Mouse (Mus musculus): ENCODE data around the gene Dip2c. TPM values are rescaled to one million over a fixed set of nuclear protein-coding genes. Genes with fewer than 3 reads are reported as not detected.

The Dip2c gene
- polyA plus RNA-seq, 1 experiment from 2014 or later, result 11.3 TPM

DNA sequence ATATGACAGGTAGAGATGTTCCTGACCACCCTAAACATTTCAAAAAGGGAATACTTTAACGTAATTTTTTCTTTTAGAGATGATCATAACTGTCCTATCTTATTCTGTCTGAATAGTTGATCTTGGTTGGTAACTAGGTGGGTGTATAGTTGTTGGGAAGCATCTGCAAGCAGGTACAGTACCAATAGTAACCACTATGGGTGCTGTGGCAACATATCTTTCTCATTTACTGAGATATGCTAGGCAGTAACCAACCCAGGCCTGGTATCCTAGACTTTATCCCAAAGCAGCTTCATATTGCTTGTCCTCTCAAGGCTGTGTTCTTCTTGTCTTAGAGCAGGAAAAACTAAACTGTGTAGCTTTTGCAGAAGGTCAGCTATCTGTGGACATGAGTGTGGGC is 113.0 kb downstream of the Dip2c start:
- H3K9ac ChIP-seq (ENCODE audit: low read length), result no peak overlapping the region
- H3K4me1 ChIP-seq (ENCODE audit: control insufficient read depth, insufficient read depth, low read length), result no peaks in the 10 kb centered on the region
- DNase-seq (ENCODE audit: low spot score) (no peak), ATAC-seq (ENCODE audit: insufficient read depth, low FRiP score, low TSS enrichment) (no peak)
- H3K4me2 ChIP-seq (ENCODE audit: low read depth), result no peak overlapping the region
- no peaks in the 10 kb centered on the region for H3K9me3 ChIP-seq (ENCODE audit: control insufficient read depth, low read length)
- no peaks in the 10 kb centered on the region for H3K27me3 ChIP-seq (ENCODE audit: control insufficient read depth, insufficient read depth, low read length)
- 82% methylated on average over 1 of the region's 1 CpGs for WGBS
- H3K36me3 ChIP-seq (ENCODE audit: control insufficient read depth, insufficient read depth, low read length), result no peaks in the 10 kb centered on the region
- H3K27ac ChIP-seq (ENCODE audit: low read depth, low read length), result no peak overlapping the region
- no peak overlapping the region for H3K4me3 ChIP-seq (ENCODE audit: low read depth, low read length)

DNA sequence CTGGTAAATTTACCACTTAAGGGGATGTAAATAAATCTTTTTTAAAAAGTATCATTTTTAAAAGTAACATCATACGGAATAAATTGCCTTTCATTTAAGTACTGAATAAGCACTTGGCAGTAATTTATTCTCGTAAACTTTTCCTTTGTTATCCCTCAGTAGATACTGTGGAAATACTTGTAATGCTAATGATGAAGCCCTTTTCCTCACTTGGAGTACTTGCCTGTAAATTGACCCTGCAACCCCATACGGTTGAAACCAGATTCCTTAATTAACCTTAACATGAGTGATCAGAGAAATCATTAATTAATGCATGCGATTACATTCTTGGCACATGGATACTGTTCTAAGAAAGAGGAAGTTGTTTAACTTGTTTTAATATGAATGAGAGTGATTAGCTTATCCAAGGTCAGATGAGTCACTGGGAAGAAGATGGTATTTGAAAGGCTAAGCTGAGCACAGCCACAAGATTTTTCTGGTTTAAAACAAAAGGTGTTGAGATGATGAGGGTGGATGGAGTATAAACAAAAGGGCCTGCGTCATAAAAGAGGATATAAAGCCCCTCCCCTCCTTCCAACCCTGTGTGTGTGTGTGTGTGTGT is 114.0 kb downstream of the Dip2c start:
- Histone ChIP-seq H3K9ac (ENCODE audit: low read length) (no peak overlapping the region), H3K36me3 (ENCODE audit: control insufficient read depth, insufficient read depth, low read length) (no peaks in the 10 kb centered on the region), H3K9me3 (ENCODE audit: control insufficient read depth, low read length) (no peaks in the 10 kb centered on the region), H3K4me2 (ENCODE audit: low read depth) (no peak overlapping the region), H3K27ac (ENCODE audit: low read depth, low read length) (no peak overlapping the region), H3K4me1 (ENCODE audit: control insufficient read depth, insufficient read depth, low read length) (no peaks in the 10 kb centered on the region), H3K4me3 (ENCODE audit: low read depth, low read length) (no peak overlapping the region), H3K27me3 (ENCODE audit: control insufficient read depth, insufficient read depth, low read length) (no peaks in the 10 kb centered on the region)
- 70% methylated on average over 5 of the region's 5 CpGs for WGBS
- ATAC-seq (ENCODE audit: insufficient read depth, low FRiP score, low TSS enrichment) (no peak), DNase-seq (ENCODE audit: low spot score) (no peak)

DNA sequence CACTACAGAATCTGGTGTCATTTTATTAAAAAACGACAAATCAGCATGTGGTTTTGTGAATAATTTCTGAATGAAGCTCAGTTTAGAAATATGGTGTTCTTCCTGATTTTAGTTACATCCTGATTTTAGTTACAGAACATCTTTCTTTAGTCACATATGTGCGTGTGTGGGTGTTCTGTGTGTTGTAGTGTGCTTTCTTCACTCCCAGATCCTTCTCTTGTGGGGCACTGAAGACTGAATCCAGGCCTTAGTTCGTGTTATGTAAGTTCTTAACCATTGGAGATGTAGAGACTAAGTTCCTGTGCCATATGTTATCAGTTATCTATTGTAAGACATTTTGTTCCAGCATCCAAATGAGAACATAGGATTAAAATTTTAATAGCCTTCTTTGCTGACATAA is 117.1 kb downstream of the Dip2c start:
- WGBS, result 85% methylated on average over 3 of the region's 3 CpGs
- no peak for ATAC-seq (ENCODE audit: insufficient read depth, low FRiP score, low TSS enrichment)
- no peaks in the 10 kb centered on the region for H3K36me3 ChIP-seq (ENCODE audit: control insufficient read depth, insufficient read depth, low read length)

DNA sequence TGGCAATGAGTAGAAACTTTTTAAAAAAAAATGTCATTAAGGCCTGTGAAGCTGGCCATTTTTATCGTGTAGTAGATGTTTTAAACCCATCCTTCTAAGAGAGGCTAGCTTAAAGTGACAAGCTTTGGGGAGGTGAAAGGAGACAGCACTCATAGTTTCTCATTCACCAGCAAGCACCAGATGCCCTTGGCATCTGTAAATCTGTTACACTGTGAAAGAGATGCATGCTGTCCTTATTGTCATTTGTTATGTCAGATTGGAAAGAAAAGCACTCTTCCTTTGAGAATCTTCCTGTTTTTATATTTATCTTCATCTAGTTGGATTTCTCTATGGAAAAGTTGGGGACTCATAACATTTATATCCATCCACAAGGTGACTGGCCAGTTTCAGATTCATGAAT is 119.0 kb downstream of the Dip2c start:
- WGBS, result 76% methylated on average over 1 of the region's 1 CpGs
- H3K9ac ChIP-seq (ENCODE audit: low read length), result no peak overlapping the region
- ATAC-seq (ENCODE audit: insufficient read depth, low FRiP score, low TSS enrichment), result no peak
- no peak overlapping the region for H3K4me2 ChIP-seq (ENCODE audit: low read depth)
- H3K36me3 ChIP-seq (ENCODE audit: control insufficient read depth, insufficient read depth, low read length), result no peaks in the 10 kb centered on the region
- no peak for DNase-seq (ENCODE audit: low spot score)
- H3K27me3 ChIP-seq (ENCODE audit: control insufficient read depth, insufficient read depth, low read length), result no peaks in the 10 kb centered on the region
- H3K4me3 ChIP-seq (ENCODE audit: low read depth, low read length), result no peak overlapping the region
- no peaks in the 10 kb centered on the region; the same call in 1 of the 2 replicates for H3K4me1 ChIP-seq (ENCODE audit: control insufficient read depth, insufficient read depth, low read length)
- no peak overlapping the region for H3K27ac ChIP-seq (ENCODE audit: low read depth, low read length)
- no peaks in the 10 kb centered on the region for H3K9me3 ChIP-seq (ENCODE audit: control insufficient read depth, low read length)

More for the DNA sequence above, 117.1 kb downstream of the Dip2c start:
- Histone ChIP-seq H3K4me3 (ENCODE audit: low read depth, low read length) (no peak overlapping the region), H3K9ac (ENCODE audit: low read length) (no peak overlapping the region), H3K4me2 (ENCODE audit: low read depth) (no peak overlapping the region), H3K4me1 (ENCODE audit: control insufficient read depth, insufficient read depth, low read length) (no peaks in the 10 kb centered on the region), H3K9me3 (ENCODE audit: control insufficient read depth, low read length) (no peaks in the 10 kb centered on the region), H3K27me3 (ENCODE audit: control insufficient read depth, insufficient read depth, low read length) (no peaks in the 10 kb centered on the region), H3K27ac (ENCODE audit: low read depth, low read length) (no peak overlapping the region)
- DNase-seq (ENCODE audit: low spot score), result no peak

DNA sequence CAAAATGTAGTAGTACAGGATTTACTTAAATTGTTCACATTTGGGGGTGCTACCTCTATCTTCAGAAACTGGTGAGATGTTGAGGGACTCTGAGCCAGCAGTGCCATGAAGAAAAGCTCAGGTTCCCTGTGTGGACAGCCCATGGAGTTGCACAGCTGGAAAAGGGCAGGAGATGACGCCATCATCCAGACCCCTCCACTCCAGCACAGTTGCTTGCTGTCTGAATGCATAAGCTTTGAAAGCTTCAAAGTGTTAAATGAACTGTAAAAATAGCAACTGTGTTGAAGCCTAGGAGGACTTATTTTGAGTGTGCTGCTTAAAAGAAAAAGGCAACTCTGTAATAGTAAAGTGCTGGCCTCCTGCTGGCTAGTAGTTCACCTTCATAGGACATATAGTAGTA is 122.5 kb downstream of the Dip2c start:
- WGBS, result 21% methylated on average over 1 of the region's 1 CpGs
- no peak overlapping the region for H3K27ac ChIP-seq (ENCODE audit: low read depth, low read length)
- no peak overlapping the region for H3K4me2 ChIP-seq (ENCODE audit: low read depth)
- H3K4me3 ChIP-seq (ENCODE audit: low read depth, low read length), result no peak overlapping the region
- no peaks in the 10 kb centered on the region; the same call in 1 of the 2 replicates for H3K4me1 ChIP-seq (ENCODE audit: control insufficient read depth, insufficient read depth, low read length)
- ATAC-seq (ENCODE audit: insufficient read depth, low FRiP score, low TSS enrichment) (no peak), DNase-seq (ENCODE audit: low spot score) (no peak)
- no peaks in the 10 kb centered on the region for H3K9me3 ChIP-seq (ENCODE audit: control insufficient read depth, low read length)
- H3K27me3 ChIP-seq (ENCODE audit: control insufficient read depth, insufficient read depth, low read length), result no peaks in the 10 kb centered on the region
- no peaks in the 10 kb centered on the region for H3K36me3 ChIP-seq (ENCODE audit: control insufficient read depth, insufficient read depth, low read length)
- H3K9ac ChIP-seq (ENCODE audit: low read length), result no peak overlapping the region

DNA sequence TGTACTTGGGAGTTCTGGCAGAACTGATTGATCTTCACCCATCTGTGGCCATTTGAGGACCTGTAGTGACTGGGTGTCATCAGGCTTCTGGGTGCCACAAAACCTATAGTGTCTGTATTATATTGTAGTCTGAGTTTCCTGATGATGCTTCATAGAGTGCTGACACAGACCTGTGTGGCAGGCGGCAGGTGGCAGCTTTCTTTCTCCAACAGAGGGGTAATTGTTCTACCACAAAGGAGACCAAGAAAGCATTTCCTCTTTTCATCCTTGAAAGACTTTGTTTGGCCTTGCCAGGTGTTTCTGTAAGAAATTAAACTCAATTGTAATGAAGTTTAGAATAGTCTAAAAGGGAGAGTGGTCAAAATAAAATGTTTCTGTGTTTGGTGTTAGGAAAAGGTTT is 129.1 kb downstream of the Dip2c start:
- no peaks in the 10 kb centered on the region for H3K36me3 ChIP-seq (ENCODE audit: control insufficient read depth, insufficient read depth, low read length)
- no peaks in the 10 kb centered on the region for H3K27me3 ChIP-seq (ENCODE audit: control insufficient read depth, insufficient read depth, low read length)
- no peaks in the 10 kb centered on the region for H3K9me3 ChIP-seq (ENCODE audit: control insufficient read depth, low read length)
- H3K27ac ChIP-seq (ENCODE audit: low read depth, low read length), result no peak overlapping the region
- 67% methylated on average over 1 of the region's 1 CpGs for WGBS
- H3K9ac ChIP-seq (ENCODE audit: low read length), result no peak overlapping the region
- no peak for ATAC-seq (ENCODE audit: insufficient read depth, low FRiP score, low TSS enrichment)
- H3K4me2 ChIP-seq (ENCODE audit: low read depth), result no peak overlapping the region
- no peaks in the 10 kb centered on the region for H3K4me1 ChIP-seq (ENCODE audit: control insufficient read depth, insufficient read depth, low read length)
- no peak overlapping the region for H3K4me3 ChIP-seq (ENCODE audit: low read depth, low read length)
- no peak for DNase-seq (ENCODE audit: low spot score)

DNA sequence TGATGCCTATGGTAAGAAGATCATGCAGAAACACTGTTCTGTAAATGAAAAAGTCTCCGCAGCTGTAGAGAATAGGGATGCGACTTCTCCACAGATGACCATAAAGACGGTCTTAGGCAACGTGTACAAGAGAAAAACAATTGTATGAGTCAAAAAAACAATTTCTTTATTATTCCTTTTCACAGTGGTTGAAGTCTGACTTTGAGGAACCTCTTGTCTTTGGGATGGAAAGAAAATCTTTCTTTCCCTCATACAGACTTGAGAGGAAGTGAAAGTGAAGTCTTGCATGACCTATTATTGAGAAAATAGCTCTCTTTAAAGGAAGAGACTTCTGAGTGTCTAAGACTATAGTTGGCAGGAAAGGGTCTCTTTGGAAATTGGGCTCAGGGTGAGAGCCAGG is 132.7 kb downstream of the Dip2c start:
- no peak overlapping the region for H3K4me2 ChIP-seq (ENCODE audit: low read depth)

DNA sequence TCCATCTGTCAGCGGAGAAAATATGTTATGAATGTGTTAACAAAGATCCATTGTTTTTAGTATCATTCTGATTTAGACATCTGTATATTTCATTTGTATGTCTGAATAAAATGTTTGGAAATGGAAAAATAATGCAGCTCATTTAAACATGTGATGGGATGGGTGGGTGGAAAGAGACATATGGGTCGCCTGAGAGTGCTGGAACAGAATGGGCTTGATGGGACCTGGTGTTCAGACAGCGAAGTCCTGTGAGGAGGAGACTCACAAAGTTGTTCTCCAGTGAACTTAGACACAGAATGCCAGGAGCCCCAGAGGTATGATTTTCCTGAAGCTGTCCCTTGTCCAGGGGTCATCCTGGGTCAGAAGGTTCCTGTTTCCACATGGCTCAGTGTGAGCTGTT is 142.1 kb downstream of the Dip2c start:
- DNase-seq (ENCODE audit: low spot score), result no peak
- H3K9ac ChIP-seq (ENCODE audit: low read length), result no peak overlapping the region
- WGBS, result 87% methylated on average over 3 of the region's 3 CpGs
- H3K27me3 ChIP-seq (ENCODE audit: control insufficient read depth, insufficient read depth, low read length), result no peaks in the 10 kb centered on the region
- no peak overlapping the region for H3K4me2 ChIP-seq (ENCODE audit: low read depth)
- no peaks in the 10 kb centered on the region for H3K9me3 ChIP-seq (ENCODE audit: control insufficient read depth, low read length)
- no peak overlapping the region for H3K27ac ChIP-seq (ENCODE audit: low read depth, low read length)
- H3K36me3 ChIP-seq (ENCODE audit: control insufficient read depth, insufficient read depth, low read length), result no peaks in the 10 kb centered on the region
- ATAC-seq (ENCODE audit: insufficient read depth, low FRiP score, low TSS enrichment), result no peak
- H3K4me3 ChIP-seq (ENCODE audit: low read depth, low read length), result no peak overlapping the region
- H3K4me1 ChIP-seq (ENCODE audit: control insufficient read depth, insufficient read depth, low read length), result no peaks in the 10 kb centered on the region

More for the DNA sequence above, 132.7 kb downstream of the Dip2c start:
- Histone ChIP-seq H3K4me3 (ENCODE audit: low read depth, low read length) (no peak overlapping the region), H3K36me3 (ENCODE audit: control insufficient read depth, insufficient read depth, low read length) (no peaks in the 10 kb centered on the region), H3K27me3 (ENCODE audit: control insufficient read depth, insufficient read depth, low read length) (no peaks in the 10 kb centered on the region), H3K27ac (ENCODE audit: low read depth, low read length) (no peak overlapping the region), H3K9ac (ENCODE audit: low read length) (no peak overlapping the region), H3K4me1 (ENCODE audit: control insufficient read depth, insufficient read depth, low read length) (no peaks in the 10 kb centered on the region), H3K9me3 (ENCODE audit: control insufficient read depth, low read length) (no peaks in the 10 kb centered on the region)
- WGBS, result 96% methylated on average over 4 of the region's 4 CpGs
- DNase-seq (ENCODE audit: low spot score), result no peak
- no peak for ATAC-seq (ENCODE audit: insufficient read depth, low FRiP score, low TSS enrichment)

DNA sequence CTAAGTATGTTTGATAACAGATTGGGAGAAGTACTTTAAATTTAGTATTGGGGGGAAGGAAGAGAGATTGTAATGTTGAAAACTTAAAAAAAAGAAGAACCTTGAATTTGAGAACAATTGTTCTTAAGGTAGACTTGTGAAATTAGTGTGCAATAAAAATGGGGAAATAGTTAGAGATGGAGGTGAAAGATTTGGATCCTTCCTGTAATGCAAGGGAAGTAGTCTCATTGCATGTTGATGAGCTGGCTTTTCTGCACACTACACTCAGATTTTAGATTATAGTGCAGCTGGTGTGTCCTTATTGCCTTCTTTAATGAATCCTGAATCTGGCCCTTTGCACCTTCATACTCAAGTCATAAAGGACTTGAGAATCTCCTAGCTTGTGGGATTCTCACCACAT is 142.9 kb downstream of the Dip2c start:
- Histone ChIP-seq H3K4me3 (ENCODE audit: low read depth, low read length) (no peak overlapping the region), H3K36me3 (ENCODE audit: control insufficient read depth, insufficient read depth, low read length) (no peaks in the 10 kb centered on the region), H3K27ac (ENCODE audit: low read depth, low read length) (no peak overlapping the region), H3K27me3 (ENCODE audit: control insufficient read depth, insufficient read depth, low read length) (no peaks in the 10 kb centered on the region), H3K4me1 (ENCODE audit: control insufficient read depth, insufficient read depth, low read length) (no peaks in the 10 kb centered on the region), H3K9ac (ENCODE audit: low read length) (no peak overlapping the region), H3K9me3 (ENCODE audit: control insufficient read depth, low read length) (no peaks in the 10 kb centered on the region), H3K4me2 (ENCODE audit: low read depth) (no peak overlapping the region)
- DNase-seq (ENCODE audit: low spot score) (no peak), ATAC-seq (ENCODE audit: insufficient read depth, low FRiP score, low TSS enrichment) (no peak)

Measured in neural tube, embryonic 11.5 days (tissue).